Mouse (Mus musculus): ENCODE results near the gene Gm49027. TPM values are rescaled to one million over a fixed set of nuclear protein-coding genes. Genes with fewer than 3 reads are reported as not detected.
A peak's percentile ranks its signal among the peaks of the same experiment; 100 is the strongest.

The Gm49027 gene
- polyA plus RNA-seq, 1 experiment from 2014 or later: 0.49 TPM

GRCm38 (mm10) chr5:123499717-123500116, 25.6 kb downstream of the Gm49027 start:
- H3K4me3 ChIP-seq: no peak overlapping the region
- H3K27me3 ChIP-seq: peaks cover 5% of the 10 kb centered on the region; the same call in 1 of the 2 replicates
- no peak overlapping the region for H3K9ac ChIP-seq
- H3K9me3 ChIP-seq: no peaks in the 10 kb centered on the region
- no peak overlapping the region for H3K4me2 ChIP-seq
- no peak for ATAC-seq (ENCODE audit: insufficient number of reproducible peaks, insufficient read depth, low FRiP score, low TSS enrichment, low read depth)
- H3K36me3 ChIP-seq: no peaks in the 10 kb centered on the region
- no peak overlapping the region for H3K27ac ChIP-seq
- 41% methylated on average over 4 of the region's 4 CpGs for WGBS
- H3K4me1 ChIP-seq: peaks cover 18% of the 10 kb centered on the region

GRCm38 (mm10) chr5:123489935-123490334, 35.4 kb downstream of the Gm49027 start:
- WGBS: 45% methylated on average over 9 of the region's 9 CpGs
- 0 out of 2 replicates have a peak overlapping the region, but pooled peaks have one; percentile 52 for H3K4me2 ChIP-seq
- H3K9ac ChIP-seq: no peak overlapping the region
- H3K36me3 ChIP-seq: no peaks in the 10 kb centered on the region
- H3K27me3 ChIP-seq: peaks cover 9% of the 10 kb centered on the region; the same call in 1 of the 2 replicates
- no peaks in the 10 kb centered on the region for H3K9me3 ChIP-seq
- peaks cover 12% of the 10 kb centered on the region for H3K4me1 ChIP-seq
- no peak overlapping the region for H3K27ac ChIP-seq
- no peak overlapping the region for H3K4me3 ChIP-seq
- no peak for ATAC-seq (ENCODE audit: insufficient number of reproducible peaks, insufficient read depth, low FRiP score, low TSS enrichment, low read depth)

GRCm38 (mm10) chr5:123489112-123489785, 36.0 kb downstream of the Gm49027 start, which contains the start of the genes Lrrc43 and Il31:
Gene Lrrc43, plus strand, starts transcription at chr5:123489305.
Gene Il31, minus strand, starts transcription at chr5:123489489.
- no peaks in the 10 kb centered on the region for H3K36me3 ChIP-seq
- peaks cover 12% of the 10 kb centered on the region for H3K4me1 ChIP-seq
- no peak within 1 kb of the TSS for H3K27ac ChIP-seq
- WGBS: 10% methylated on average over 25 of the region's 25 CpGs
- H3K27me3 ChIP-seq: peaks cover 9% of the 10 kb centered on the region; the same call in 1 of the 2 replicates
- no peak for ATAC-seq (ENCODE audit: insufficient number of reproducible peaks, insufficient read depth, low FRiP score, low TSS enrichment, low read depth)
- no peak within 1 kb of the TSS for H3K9ac ChIP-seq
- H3K9me3 ChIP-seq: no peaks in the 10 kb centered on the region
- peak within 1 kb of the TSS; percentile 52 for H3K4me2 ChIP-seq
- peak within 1 kb of the TSS; percentile 20 for H3K4me3 ChIP-seq

GRCm38 (mm10) chr5:123487659-123488395, 37.5 kb downstream of the Gm49027 start:
- Histone ChIP-seq H3K4me1 (peaks cover 12% of the 10 kb centered on the region), H3K27me3 (peaks cover 9% of the 10 kb centered on the region; the same call in 1 of the 2 replicates), H3K9me3 (no peaks in the 10 kb centered on the region), H3K4me3 (no peak overlapping the region), H3K36me3 (no peaks in the 10 kb centered on the region), H3K4me2 (no peak overlapping the region), H3K27ac (no peak overlapping the region), H3K9ac (no peak overlapping the region)
- 84% methylated on average over 11 of the region's 11 CpGs for WGBS
- ATAC-seq (ENCODE audit: insufficient number of reproducible peaks, insufficient read depth, low FRiP score, low TSS enrichment, low read depth): no peak

- ATAC-seq (ENCODE audit: insufficient number of reproducible peaks, insufficient read depth, low FRiP score, low TSS enrichment, low read depth): no peak
- no peaks in the 10 kb centered on the region for H3K36me3 ChIP-seq
- WGBS: 83% methylated on average over 5 of the region's 5 CpGs
- H3K9ac ChIP-seq: no peak overlapping the region
- no peaks in the 10 kb centered on the region for H3K27me3 ChIP-seq
- H3K4me2 ChIP-seq: no peak overlapping the region
- no peaks in the 10 kb centered on the region for H3K9me3 ChIP-seq
- H3K27ac ChIP-seq: no peak overlapping the region
- H3K4me3 ChIP-seq: no peak overlapping the region
- no peaks in the 10 kb centered on the region for H3K4me1 ChIP-seq
Observed at GRCm38 (mm10) chr5:123473817-123474216, 51.5 kb downstream of the Gm49027 start.

- H3K36me3 ChIP-seq: no peaks in the 10 kb centered on the region
- peak overlapping the region; percentile 32; the same call in 1 of the 2 replicates for H3K9ac ChIP-seq
- H3K4me3 ChIP-seq: no peak overlapping the region
- H3K27me3 ChIP-seq: no peaks in the 10 kb centered on the region
- ATAC-seq (ENCODE audit: insufficient number of reproducible peaks, insufficient read depth, low FRiP score, low TSS enrichment, low read depth): no peak
- no peaks in the 10 kb centered on the region for H3K9me3 ChIP-seq
- WGBS: 62% methylated on average over 10 of the region's 10 CpGs
- H3K4me1 ChIP-seq: no peaks in the 10 kb centered on the region
- H3K27ac ChIP-seq: no peak overlapping the region
- no peak overlapping the region for H3K4me2 ChIP-seq
Observed at GRCm38 (mm10) chr5:123470784-123471400, 54.4 kb downstream of the Gm49027 start.

- 96% methylated on average over 1 of the region's 1 CpGs for WGBS
- ATAC-seq (ENCODE audit: insufficient number of reproducible peaks, insufficient read depth, low FRiP score, low TSS enrichment, low read depth): no peak
Observed at GRCm38 (mm10) chr5:123464638-123465037, 60.6 kb downstream of the Gm49027 start.

More at GRCm38 (mm10) chr5:123464638-123465037, 60.6 kb downstream of the Gm49027 start:
- no peaks in the 10 kb centered on the region for H3K27me3 ChIP-seq
- H3K4me3 ChIP-seq: no peak overlapping the region
- H3K9me3 ChIP-seq: no peaks in the 10 kb centered on the region
- H3K4me2 ChIP-seq: no peak overlapping the region
- peaks cover 3% of the 10 kb centered on the region; the same call in 1 of the 2 replicates for H3K4me1 ChIP-seq
- no peak overlapping the region for H3K27ac ChIP-seq
- H3K36me3 ChIP-seq: no peaks in the 10 kb centered on the region
- H3K9ac ChIP-seq: no peak overlapping the region

Small RNAs within 50 kb of the gene (microRNA-seq; reads per million reads assigned to microRNA genes)
- 2.4 reads per million, percentile 7 among the genes with 10 or more reads in this experiment for gene Mir7647

Other genes with a start within 250 kb of the Gm49027 start
- 37.5 and 41.0 TPM in 2 replicates for gene Bcl7a, start 181.7 kb downstream of the Gm49027 start, polyA plus RNA-seq (2015; fragmentation: Nextera tagmentation; extraction: Ambion mirVana)
- 14.0 and 16.4 TPM in 2 replicates for gene Mlxip, start 130.7 kb downstream of the Gm49027 start, polyA plus RNA-seq (2015; fragmentation: Nextera tagmentation; extraction: Ambion mirVana)
- 0.12 TPM in 1 of 2 replicates, not detected in the other for gene Lrrc43, start 36.2 kb downstream of the Gm49027 start, polyA plus RNA-seq (2015; fragmentation: Nextera tagmentation; extraction: Ambion mirVana)
- not detected in 2 replicates for gene Il31, start 36.0 kb downstream of the Gm49027 start, polyA plus RNA-seq (2015; fragmentation: Nextera tagmentation; extraction: Ambion mirVana)
- 1.3 and 1.6 TPM in 2 replicates for gene B3gnt4, start 15.0 kb downstream of the Gm49027 start, polyA plus RNA-seq (2015; fragmentation: Nextera tagmentation; extraction: Ambion mirVana)
- gene Diablo, start 1.3 kb downstream of the Gm49027 start, polyA plus RNA-seq (2015; fragmentation: Nextera tagmentation; extraction: Ambion mirVana): 116 and 125 TPM in 2 replicates
- gene Vps33a, start 47.5 kb upstream of the Gm49027 start, polyA plus RNA-seq (2015; fragmentation: Nextera tagmentation; extraction: Ambion mirVana): 24.2 and 28.9 TPM in 2 replicates
- 41.8 and 48.6 TPM in 2 replicates for gene Clip1, start 159.1 kb upstream of the Gm49027 start, polyA plus RNA-seq (2015; fragmentation: Nextera tagmentation; extraction: Ambion mirVana)
- 94.1 and 96.2 TPM in 2 replicates for gene Zcchc8, start 195.6 kb upstream of the Gm49027 start, polyA plus RNA-seq (2015; fragmentation: Nextera tagmentation; extraction: Ambion mirVana)
- 168 and 177 TPM in 2 replicates for gene Rsrc2, start 223.9 kb upstream of the Gm49027 start, polyA plus RNA-seq (2015; fragmentation: Nextera tagmentation; extraction: Ambion mirVana)
- gene Kntc1, start 224.2 kb upstream of the Gm49027 start, polyA plus RNA-seq (2015; fragmentation: Nextera tagmentation; extraction: Ambion mirVana): 32.3 and 36.6 TPM in 2 replicates